ENCODE assay signal across 1 mouse cellular context in genomic region chr9:52355187-52355982, GRCm38 (mm10).
TF ChIP-seq lines count a peak whose summit lies in the region.

No protein-coding gene starts in this region.

TF ChIP-seq in CH12.LX, 34 proteins besides CTCF, POLR2A, EP300 and RAD21 (continued from another document):
- TF ChIP-seq MEF2A (IDR thresholded peaks at IDR 0.05; ENCODE audit: borderline replicate concordance, low read depth, low read length) (no peak), HCFC1 (IDR thresholded peaks at IDR 0.05; ENCODE audit: low read depth, low read length) (no peak), USF1 (IDR thresholded peaks at IDR 0.05; ENCODE audit: low read depth, low read length) (no peak), TCF12 (IDR thresholded peaks at IDR 0.05; ENCODE audit: low read depth, low read length) (peak; percentile 44; the same call in 1 of the 2 replicates), JUND (conservative IDR thresholded peaks at IDR 0.05; ENCODE audit: low read depth, low read length) (no peak), MAZ (IDR thresholded peaks at IDR 0.05; ENCODE audit: low read depth, low read length) (no peak), UBTF (IDR thresholded peaks at IDR 0.05; ENCODE audit: low read depth, low read length) (no peak), POLR2AphosphoS2 (IDR thresholded peaks at IDR 0.05; ENCODE audit: low read depth, low read length) (no peak), ZKSCAN1 (IDR thresholded peaks at IDR 0.05; ENCODE audit: borderline replicate concordance, low read depth, low read length) (no peak), MAFK (IDR thresholded peaks at IDR 0.05; ENCODE audit: insufficient replicate concordance, low read length) (no peak)
